ENCODE assay signal across 8 mouse cellular contexts in the genomic region with DNA sequence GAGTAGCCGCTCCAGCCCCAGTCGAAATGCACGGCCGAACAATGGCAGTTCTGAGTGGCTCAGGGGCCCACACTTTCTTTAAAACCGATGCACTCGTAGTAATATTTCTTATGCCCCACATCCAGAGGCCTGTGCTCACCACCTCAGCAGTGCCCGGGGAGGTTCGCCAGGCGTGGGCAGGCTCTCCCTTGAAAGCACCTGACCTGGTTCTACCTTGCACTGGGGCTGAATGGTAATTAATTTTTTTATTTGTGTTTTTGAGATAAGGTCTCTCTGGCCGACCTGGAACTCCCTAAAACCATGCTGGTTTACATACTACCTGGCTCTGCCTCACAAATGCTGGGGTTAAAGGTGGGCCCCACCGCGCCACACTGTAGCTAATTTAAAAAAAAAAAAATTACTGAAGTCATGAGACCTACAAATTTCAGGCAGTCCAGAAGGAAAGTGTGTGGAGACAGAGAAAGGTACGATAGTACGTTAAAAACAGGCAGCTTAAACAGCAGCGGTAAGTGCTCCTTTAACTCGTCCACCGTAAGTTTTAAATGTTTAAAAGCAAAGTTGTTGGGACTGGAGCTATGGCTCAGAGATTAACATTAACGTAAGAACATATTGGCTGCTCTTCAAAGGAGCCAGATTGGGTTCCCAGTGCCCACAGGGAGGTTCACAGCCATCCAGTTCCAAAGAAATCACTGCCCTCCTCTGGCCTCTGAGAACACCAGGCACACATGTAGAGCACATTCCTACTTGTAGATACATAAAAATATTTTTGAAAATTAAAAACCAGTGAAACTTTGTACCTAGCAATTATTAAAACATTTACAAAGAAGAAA. TPM values are rescaled to one million over a fixed set of nuclear protein-coding genes. Genes with fewer than 3 reads are reported as not detected.
A peak's percentile ranks its signal among the peaks of the same experiment; 100 is the strongest.
DNase-seq lines count a peak whose midpoint lies in the region; TF ChIP-seq lines count a peak whose summit lies in the region.

No protein-coding gene starts in this region.

- peak overlapping the region; percentile 75 for H3K4me3 ChIP-seq in cerebellum, adult 2 months (replicated peaks; ENCODE audit: insufficient read depth, low read depth, low read length)
- H3K4me3 ChIP-seq in testis, adult 2 months (ENCODE audit: control insufficient read depth, low read depth, low read length) = peak overlapping the region; percentile 94
- peak overlapping the region; percentile 65 for H3K4me3 ChIP-seq in small intestine, adult 2 months (ENCODE audit: low read depth, low read length)

- TF ChIP-seq POLR2A in cerebellum, adult 2 months (IDR thresholded peaks at IDR 0.05; ENCODE audit: borderline replicate concordance, insufficient read depth, low read length) = no peak
- TF ChIP-seq POLR2A in testis, adult 2 months (IDR thresholded peaks at IDR 0.05; ENCODE audit: control insufficient read depth, low read depth, low read length) = no peak
- no peak for TF ChIP-seq POLR2A in small intestine, adult 2 months (IDR thresholded peaks at IDR 0.05; ENCODE audit: low read depth, low read length)

- no peak for DNase-seq in cerebellum, adult 2 months
- DNase-seq in cerebellum, adult 11-12 months = no peak
- no peak for DNase-seq in testis, postnatal 10 days (ENCODE audit: low spot score)
- DNase-seq in kidney, postnatal 36 days = peak; percentile 7 to 19
- DNase-seq in thymus, postnatal 10 days (ENCODE audit: low spot score in 2 of 2) = no peak
- no peak for DNase-seq in layer of hippocampus, adult 18-20 months (ENCODE audit: low spot score in 2 of 2)

- H3K27me3 ChIP-seq in cerebellum, adult 2 months (ENCODE audit: control insufficient read depth, insufficient read depth, low read length) = no peaks in the 10 kb centered on the region
- no peaks in the 10 kb centered on the region for H3K27me3 ChIP-seq in testis, adult 2 months (ENCODE audit: control insufficient read depth, insufficient read depth, low read length)
- H3K27me3 ChIP-seq in small intestine, adult 2 months (ENCODE audit: control insufficient read depth, insufficient read depth, low read length) = no peaks in the 10 kb centered on the region

- 0 out of 2 replicates have a peak, but pooled peaks cover 2% of the 10 kb centered on the region for H3K36me3 ChIP-seq in testis, adult 2 months (ENCODE audit: control insufficient read depth, insufficient read depth, low read length)
- H3K36me3 ChIP-seq in small intestine, adult 2 months (ENCODE audit: control insufficient read depth, insufficient read depth, low read length) = no peaks in the 10 kb centered on the region

- H3K27ac ChIP-seq in cerebellum, adult 2 months (ENCODE audit: insufficient read depth, low read length) = peak overlapping the region; percentile 25; the same call in 1 of the 2 replicates
- peak overlapping the region; percentile 92 for H3K27ac ChIP-seq in testis, adult 2 months (ENCODE audit: control insufficient read depth, insufficient read depth, low read depth, low read length)
- H3K27ac ChIP-seq in small intestine, adult 2 months (ENCODE audit: insufficient read depth, low read depth, low read length) = peak overlapping the region; percentile 75

- TF ChIP-seq CTCF in cerebellum, adult 2 months (IDR thresholded peaks at IDR 0.05; ENCODE audit: borderline replicate concordance, insufficient read depth, low read depth, low read length) = no peak
- no peak for TF ChIP-seq CTCF in testis, adult 2 months (IDR thresholded peaks at IDR 0.05; ENCODE audit: control insufficient read depth, insufficient read depth, insufficient replicate concordance, low read depth, low read length)
- TF ChIP-seq CTCF in small intestine, adult 2 months (IDR thresholded peaks at IDR 0.05; ENCODE audit: extremely low read depth, insufficient read length, insufficient replicate concordance, low read depth, low read length) = no peak

- 16% methylated on average over 18 of the region's 18 CpGs for WGBS in cerebellum, adult 2 months
- WGBS in small intestine, adult 2 months = 4% methylated on average over 18 of the region's 18 CpGs

- peaks cover 8% of the 10 kb centered on the region for H3K4me1 ChIP-seq in cerebellum, adult 2 months (ENCODE audit: control insufficient read depth, insufficient read depth, low read length)
- H3K4me1 ChIP-seq in testis, adult 2 months (ENCODE audit: control insufficient read depth, insufficient read depth, low read length) = no peaks in the 10 kb centered on the region; the same call in 1 of the 2 replicates
- H3K4me1 ChIP-seq in small intestine, adult 2 months (ENCODE audit: control insufficient read depth, insufficient read depth, insufficient read length, low read length) = no peaks in the 10 kb centered on the region

RNA-seq across cellular contexts. Expression of gene Mmaa, which starts 0.8 kb away (rescaled TPM):
- 33.1 and 33.8 TPM in 2 replicates for polyA plus RNA-seq in cerebellum, adult 2 months (2012; rRNA removed)
- 4.1 and 4.4 TPM in 2 replicates for polyA plus RNA-seq in testis, adult 2 months (2012; rRNA removed)
- 1.3 and 3.5 TPM in 2 replicates for polyA plus RNA-seq in small intestine, adult 2 months (2012; rRNA removed)
- total RNA-seq in layer of hippocampus, adult 18-20 months (2021) = 10 to 100 TPM; 24.5 to 25.0 TPM

RNA-seq across cellular contexts. Expression of gene 1700011L22Rik, which starts 47.1 kb away (rescaled TPM):
- polyA plus RNA-seq in cerebellum, adult 2 months (2012; rRNA removed) = 0.11 TPM in 1 of 2 replicates, not detected in the other
- 402 and 425 TPM in 2 replicates for polyA plus RNA-seq in testis, adult 2 months (2012; rRNA removed)
- not detected in 2 replicates for polyA plus RNA-seq in small intestine, adult 2 months (2012; rRNA removed)
- not detected for total RNA-seq in layer of hippocampus, adult 18-20 months (2021)

Comparison
In these comparisons a context has a peak if more than half of its experiments do, and no peak if none do; other contexts are left out.
1. DNase-seq: peak in kidney, postnatal 36 days (2 of 2); none in cerebellum, adult 2 months (0 of 2), cerebellum, adult 11-12 months (single experiment), testis, postnatal 10 days (single experiment), thymus, postnatal 10 days (0 of 2) and layer of hippocampus, adult 18-20 months (0 of 2).
2. H3K27ac ChIP-seq: peak in every context shown above with its lines; median percentile 92 in testis, adult 2 months; 75 in small intestine, adult 2 months; 25 in cerebellum, adult 2 months.
3. RNA of gene 1700011L22Rik, which starts 47.1 kb away (polyA plus RNA-seq): 402 to 425 TPM in testis, adult 2 months; 0.11 TPM in cerebellum, adult 2 months and not detected in small intestine, adult 2 months; every median in the first group is over 100 times any median in the second.
4. Peak in every context shown above with its lines, with median percentiles within 50 percentile points of each other: H3K4me3 ChIP-seq.